Mouse (Mus musculus) cerebellum, postnatal 36 days (tissue): ENCODE measurements around the gene Reep1.
"Not testable (repeated sequence)": the region's sequence is repeated elsewhere in the genome, so short reads cannot be mapped to it uniquely, and the experiment has no call there.

Source experiments
- DNase-seq, 2 experiments: peaks; one replicate each; pipeline ENCODE4 v3.0.0; 2021 to 2022; ENCODE audit warnings: mixed read lengths in 2 of 2

The Reep1 gene

GRCm38 (mm10) chr6:71788348-71788747 is 81.0 kb downstream of the Reep1 start:
- DNase-seq: no peak

DNA sequence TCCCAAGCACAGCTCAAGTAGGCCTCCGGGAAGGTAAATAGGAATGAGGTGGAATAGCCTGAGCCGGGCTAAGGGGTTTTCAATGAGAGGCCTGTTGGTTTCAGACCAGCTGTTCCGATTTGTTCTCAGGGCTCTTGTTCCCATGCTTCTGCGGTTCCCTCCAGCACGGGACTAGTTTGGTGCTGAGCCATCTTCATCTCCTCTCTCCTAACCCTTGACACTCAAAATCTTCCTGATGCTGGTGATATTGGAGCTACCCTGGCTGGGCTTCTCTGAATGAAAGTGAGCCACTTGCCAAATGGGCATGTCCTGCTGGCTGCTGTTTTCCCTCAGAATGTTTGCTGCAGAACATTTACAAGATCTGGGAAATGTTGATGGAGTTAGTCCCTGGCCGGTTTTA is 84.4 kb downstream of the Reep1 start:
- no peak for DNase-seq

DNA sequence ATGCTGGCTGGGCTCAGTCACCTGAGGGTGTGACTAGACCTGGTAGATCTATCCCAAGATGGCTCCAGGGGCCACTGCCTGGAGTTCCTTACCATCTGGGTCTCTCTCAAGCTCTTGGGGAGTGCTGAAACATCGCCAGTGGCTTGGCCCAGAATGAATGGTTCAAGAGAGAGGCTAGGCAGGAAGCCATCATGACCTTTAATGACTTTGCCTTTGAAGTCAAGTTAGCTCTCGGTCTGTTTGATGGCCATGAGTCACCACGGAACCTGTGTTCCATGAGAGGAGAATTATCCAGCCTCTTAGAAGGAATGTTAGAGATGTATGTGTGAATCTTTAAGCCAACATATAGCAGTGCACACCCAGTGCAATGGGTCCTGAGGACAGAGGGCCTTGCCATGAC is 92.0 kb downstream of the Reep1 start:
- no peak for DNase-seq

DNA sequence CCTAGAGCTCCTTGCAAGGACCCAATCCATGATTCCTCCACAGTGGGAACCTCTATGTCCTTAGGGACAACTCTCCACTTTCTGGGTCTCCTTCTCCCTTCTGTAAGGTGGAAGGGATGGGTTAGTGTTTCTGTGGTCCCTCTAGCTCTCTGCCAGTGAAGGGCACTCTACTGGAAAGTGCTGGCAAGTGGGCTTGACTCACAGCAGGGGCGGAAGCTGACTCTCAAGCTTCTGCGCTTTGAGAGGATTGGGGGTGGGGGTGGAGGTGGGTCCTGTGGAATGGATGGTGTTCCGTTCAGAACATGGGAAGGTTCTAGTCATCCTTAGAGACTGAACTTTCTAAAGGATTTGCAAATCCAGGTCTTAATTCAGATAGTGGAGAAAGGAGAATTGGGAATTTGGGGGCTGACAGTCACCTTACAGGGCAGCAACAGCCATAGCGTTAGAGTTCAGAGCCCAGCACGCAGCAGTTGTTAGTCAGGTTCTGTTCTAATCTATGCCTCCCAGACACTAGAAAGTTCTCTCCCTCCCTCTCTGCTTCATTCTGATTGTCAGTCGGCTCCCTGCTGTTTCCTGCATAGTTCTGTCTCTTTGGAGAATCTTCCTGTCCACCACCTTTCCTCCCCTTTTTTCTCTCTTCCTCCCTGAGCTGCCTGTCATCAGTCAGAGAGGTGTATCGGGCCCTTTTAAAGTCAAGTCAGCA is 93.8 kb downstream of the Reep1 start:
- DNase-seq: no peak

- no peak for DNase-seq
Measured at GRCm38 (mm10) chr6:71801714-71802094, 94.3 kb downstream of the Reep1 start.

DNA sequence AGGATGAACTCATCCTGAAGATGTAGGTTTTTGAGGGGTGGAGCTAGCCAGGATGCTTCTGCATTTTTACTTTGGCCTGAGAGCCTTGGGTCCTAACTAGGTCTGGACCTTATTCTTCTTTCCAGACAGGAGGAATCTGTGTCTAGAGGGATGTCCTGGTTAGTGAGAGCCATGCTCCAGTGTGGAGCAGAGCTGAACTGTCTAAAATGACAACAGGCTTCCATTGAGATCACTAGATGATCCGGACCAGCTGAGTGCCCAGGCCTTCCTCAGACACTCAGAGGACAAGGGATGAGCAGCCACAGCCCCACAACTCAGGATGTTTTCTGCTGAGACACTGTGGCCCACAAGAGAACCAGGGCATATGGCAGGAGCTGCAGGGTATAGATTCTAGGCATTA is 96.2 kb downstream of the Reep1 start:
- peak in 1 of 2 experiments; percentile 21 for DNase-seq

DNA sequence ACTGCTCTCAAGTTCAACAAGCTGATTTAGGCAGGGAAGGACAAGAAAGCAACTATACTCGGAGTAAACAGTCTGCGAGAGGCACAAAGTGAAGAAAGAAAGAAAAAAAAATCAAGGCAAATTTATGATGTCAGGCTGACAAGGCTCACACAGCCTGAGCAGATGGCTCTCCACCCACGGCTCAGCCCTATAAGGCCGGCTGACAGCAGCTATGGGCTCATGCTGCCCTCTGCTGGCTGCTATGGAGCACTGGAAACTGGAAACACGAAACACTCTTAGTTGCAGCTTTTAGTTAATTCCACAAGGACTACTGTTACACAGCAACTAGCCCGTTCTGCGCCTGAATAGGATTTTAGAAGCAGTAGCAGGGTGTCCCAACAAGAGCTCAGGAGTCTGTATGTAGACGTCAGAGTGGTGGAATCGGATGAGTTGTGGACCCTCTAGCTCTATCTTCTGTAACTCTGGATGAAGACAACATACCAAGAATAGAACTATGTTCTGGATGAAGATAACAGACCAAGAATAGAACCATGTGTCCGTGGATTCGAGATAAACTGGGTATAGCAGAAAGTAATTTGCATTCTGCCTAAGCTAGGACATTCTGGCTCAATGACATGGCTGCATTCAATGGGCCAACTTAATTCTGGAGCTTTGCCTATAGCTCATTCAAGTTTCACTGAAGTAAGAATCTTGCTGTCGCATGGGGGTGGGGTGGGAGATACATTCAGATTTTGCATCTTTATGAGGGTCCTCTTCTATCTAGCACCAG is 96.9 kb downstream of the Reep1 start:
- peak; percentile 72 to 78 for DNase-seq

DNA sequence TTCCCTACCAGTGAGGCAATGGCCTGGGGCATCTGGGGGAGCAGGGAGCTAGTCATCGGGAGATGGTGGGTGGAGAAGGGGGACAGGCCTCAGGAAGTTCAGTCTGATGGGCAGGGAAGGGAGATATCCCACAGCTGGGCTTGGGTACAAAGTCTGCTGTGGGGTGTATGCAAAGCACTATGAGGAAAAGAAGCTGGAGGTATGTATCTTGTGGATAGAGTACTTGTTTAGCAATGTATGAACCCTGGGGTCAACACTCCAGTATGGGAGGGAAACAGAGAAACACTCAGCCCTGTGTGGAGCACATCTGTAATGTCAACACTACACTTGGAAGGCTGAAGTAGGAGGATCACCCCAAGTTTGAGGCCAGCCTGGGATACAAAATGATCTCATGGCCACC is 99.4 kb downstream of the Reep1 start:
- DNase-seq: no peak

DNA sequence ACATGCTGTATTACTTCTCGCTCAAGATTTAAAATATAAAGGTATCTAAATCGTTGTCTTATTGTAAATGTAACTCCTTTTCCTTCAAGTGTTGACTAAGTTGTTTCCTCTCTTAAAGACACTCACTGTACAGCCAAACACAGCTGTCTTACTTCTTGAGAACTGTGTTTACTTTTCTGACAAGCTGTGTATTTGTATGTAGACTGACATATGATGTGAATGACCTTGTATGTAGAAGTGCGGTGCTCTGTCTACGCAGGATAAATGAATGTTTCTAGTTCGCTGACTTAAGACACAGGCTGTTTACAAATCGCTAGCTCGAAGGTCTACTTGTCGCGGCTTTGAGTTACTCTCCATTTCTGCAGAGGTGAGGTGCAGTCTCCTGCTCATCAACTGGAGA is 102.5 kb downstream of the Reep1 start:
- DNase-seq: no peak

GRCm38 (mm10) chr6:71812820-71813219 is 105.5 kb downstream of the Reep1 start:
- no peak for DNase-seq

DNA sequence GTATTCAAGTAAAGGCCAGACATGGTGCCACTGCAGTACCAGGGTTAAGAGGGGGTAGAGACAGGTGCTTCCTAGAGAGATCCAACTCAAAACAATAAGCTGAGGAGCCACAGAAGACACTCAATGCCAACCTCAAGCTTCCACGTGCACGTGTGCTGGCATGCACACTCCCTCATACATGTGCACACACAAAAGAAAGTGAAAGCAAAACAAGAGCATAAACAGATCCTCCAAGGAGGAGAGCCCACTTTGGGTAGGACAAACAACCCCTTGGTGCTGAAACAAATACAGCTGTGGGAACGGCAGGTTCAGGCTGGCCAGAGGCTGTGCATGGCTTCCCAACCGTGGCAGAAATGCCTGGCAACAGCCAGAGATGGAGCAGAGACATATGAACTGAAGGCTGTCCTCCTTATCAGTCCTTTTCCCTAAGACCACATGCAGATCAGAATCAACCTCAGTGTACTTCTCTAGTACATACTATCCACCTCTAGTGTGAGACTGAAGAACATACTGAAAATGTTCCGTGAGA is 112.5 kb downstream of the Reep1 start:
- no peak for DNase-seq

DNA sequence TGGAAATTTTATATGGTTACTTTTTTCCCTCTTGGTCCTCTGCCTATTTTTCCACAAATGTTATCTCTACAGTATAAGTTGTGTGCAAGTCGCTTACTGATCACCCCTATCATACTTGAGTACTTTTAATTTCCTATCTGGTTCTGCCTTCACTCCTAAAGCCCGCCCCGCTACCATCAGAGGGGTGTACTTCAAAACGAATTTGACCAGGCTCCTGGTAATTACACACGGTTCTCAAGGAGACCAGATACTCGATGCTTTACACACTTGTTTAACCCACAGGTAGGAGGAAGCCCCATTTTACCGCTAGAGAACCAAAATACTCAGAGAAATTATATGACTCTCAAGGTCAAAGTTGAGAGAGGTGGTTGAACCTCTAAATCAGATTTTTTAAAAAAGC is 115.7 kb downstream of the Reep1 start:
- DNase-seq: no peak

GRCm38 (mm10) chr6:71823488-71823887 is 116.1 kb downstream of the Reep1 start:
- peak; percentile 92 to 96 for DNase-seq

GRCm38 (mm10) chr6:71823961-71824360 is 116.6 kb downstream of the Reep1 start:
- no peak for DNase-seq

DNA sequence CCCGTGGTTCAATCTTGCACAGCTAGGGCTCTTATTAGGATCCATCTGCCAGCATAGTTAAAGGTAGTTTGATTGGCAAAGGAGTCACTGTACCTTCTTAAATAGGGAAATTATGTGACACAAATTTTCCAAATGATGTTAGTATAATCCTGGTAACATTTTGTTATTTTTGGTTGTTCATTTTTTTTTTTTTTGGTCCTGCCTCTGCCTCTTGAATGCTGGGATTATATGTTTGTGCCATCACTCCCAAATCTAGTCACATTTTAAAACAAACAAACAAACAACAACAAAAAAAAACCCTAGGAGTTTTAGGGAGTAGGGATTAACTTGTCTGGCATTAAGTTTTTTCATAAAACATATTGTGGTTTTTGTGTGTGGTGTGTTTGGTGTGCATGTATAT is 119.5 kb downstream of the Reep1 start, which contains the start of gene Mrpl35:
Gene Mrpl35, minus strand, starts transcription at position 101 of the 400 bp plus-strand sequence.
- no peak for DNase-seq

- DNase-seq: no peak
Measured at GRCm38 (mm10) chr6:71829768-71830167, 122.4 kb downstream of the Reep1 start.

DNA sequence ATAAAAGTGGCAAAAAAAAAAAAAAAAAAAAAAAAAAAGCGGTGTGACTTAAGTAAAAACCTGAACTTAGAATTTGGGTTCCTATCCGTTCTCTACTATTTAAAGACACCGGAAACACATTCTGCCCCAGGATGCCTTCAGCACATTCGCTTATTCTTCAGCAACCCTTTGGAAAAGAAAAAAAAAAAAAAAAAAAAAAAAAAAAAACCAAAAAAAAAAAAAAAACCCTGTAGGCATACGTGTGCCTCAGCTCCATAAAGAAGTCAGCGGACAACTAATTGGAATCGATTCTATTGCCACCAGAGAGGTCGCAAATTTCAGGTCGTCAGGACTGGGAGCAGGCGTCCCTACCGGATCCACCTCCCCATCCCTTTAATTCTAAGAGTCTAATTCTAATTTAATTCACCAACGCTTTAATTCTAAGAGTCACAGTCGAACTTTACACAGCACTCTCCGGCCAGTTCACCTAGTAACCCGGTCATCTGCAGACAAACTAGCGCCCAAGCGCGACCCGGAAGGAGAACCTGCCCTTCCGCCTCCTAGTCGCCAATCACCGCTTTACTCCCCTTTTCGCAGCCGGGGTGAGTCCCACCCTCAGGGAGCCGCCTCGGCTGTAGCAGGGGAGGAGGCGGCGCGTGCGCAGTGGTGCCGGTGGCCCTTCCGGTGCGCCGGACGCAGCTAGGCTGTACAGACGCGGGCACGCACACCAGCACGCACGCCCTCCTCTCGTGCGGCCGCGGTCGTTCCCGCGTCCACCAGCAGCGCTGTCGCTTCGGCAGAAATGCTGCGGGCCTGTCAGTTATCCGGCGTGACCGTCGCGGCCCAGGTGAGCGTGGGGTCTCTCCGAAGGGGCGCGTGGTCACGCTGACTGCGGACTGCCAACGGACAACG is 123.6 kb downstream of the Reep1 start, which contains the start of gene Immt:
Gene Immt, plus strand, starts transcription at position 642 of the 891 bp plus-strand sequence.
- peak; percentile 95 to 98 for DNase-seq

DNA sequence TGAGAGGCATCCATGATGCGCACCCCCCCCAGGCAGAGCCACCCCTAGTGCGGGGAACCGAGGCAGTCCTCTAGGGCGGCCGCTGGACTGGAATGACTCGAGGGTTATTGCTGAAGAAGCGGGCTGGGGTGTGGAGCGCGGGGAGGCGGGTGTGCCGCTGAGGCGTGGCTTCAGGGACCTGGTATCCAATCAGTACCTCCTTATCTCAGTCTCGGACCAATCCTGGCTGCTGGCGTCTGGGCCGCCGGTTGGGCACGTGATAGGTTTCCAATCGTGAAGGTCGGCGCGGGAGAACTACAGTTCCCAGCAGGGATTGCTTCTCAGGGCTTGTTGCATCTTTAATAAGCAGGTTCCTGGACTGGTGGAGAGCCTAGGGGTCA is 124.2 kb downstream of the Reep1 start:
- DNase-seq: peak; percentile 95 to 96

- peak in 1 of 2 experiments; percentile 20 for DNase-seq
Measured at GRCm38 (mm10) chr6:71836811-71837210, 129.4 kb downstream of the Reep1 start.

- DNase-seq: no peak
Measured at GRCm38 (mm10) chr6:71839815-71840214, 132.5 kb downstream of the Reep1 start.

- DNase-seq: no peak
Measured at GRCm38 (mm10) chr6:71840597-71841290, 133.4 kb downstream of the Reep1 start.

DNA sequence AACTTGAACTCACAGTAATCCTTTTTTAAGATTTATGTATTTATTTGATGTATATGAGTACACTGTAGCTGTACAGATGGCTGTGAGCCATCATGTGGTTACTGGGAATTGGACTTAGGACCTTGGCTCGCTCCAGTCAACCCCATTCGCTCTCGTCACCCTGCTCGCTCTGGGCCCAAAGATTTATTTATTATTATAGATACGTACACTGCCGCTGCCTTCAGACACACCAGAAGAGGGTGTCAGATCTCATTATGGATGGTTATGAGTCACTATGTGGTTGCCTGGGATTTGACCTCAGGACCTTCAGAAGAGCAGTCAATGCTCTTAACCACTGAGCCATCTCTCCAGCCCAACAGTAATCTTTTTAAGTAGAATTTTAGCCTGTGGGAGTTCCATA is 139.5 kb downstream of the Reep1 start:
- DNase-seq: not testable (repeated sequence)
